Mouse (Mus musculus) erythroblast, embryonic 14.5 days (primary cell): Measurements from ENCODE around the gene Tmprss4. TPM values are rescaled to one million over a fixed set of nuclear protein-coding genes. Genes with fewer than 3 reads are reported as not detected.

Experiments used
- H3K27me3 ChIP-seq: 2 replicates; pipeline ENCODE4 v1.6.1; 2012; ENCODE audit warnings: inconsistent platforms; ENCODE audit not compliant: control insufficient read depth
- H3K36me3 ChIP-seq: 2 replicates; pipeline ENCODE4 v1.6.1; 2012; ENCODE audit warnings: mild to moderate bottlenecking, inconsistent platforms; ENCODE audit not compliant: control insufficient read depth
- H3K4me1 ChIP-seq: 2 replicates; pipeline ENCODE4 v1.6.1; 2012; ENCODE audit warnings: inconsistent platforms; ENCODE audit not compliant: control insufficient read depth
- H3K4me3 ChIP-seq: replicated peaks from 2 replicates; pipeline ENCODE3; 2012; ENCODE audit warnings: moderate library complexity, mild to moderate bottlenecking, inconsistent platforms
- H3K9me3 ChIP-seq: 2 replicates; pipeline ENCODE4 v1.6.1; 2012; ENCODE audit warnings: low read length, inconsistent platforms, mixed read lengths; ENCODE audit not compliant: control insufficient read depth
- GATA1 ChIP-seq: IDR thresholded peaks from 2 replicates; pipeline ENCODE4 v1.6.1; 2012; ENCODE audit warnings: low read length, inconsistent platforms, mixed read lengths
- TAL1 ChIP-seq: IDR thresholded peaks from 3 replicates; pipeline ENCODE4 v1.6.1; 2012; ENCODE audit warnings: low read length, inconsistent platforms, mixed read lengths
- polyA plus RNA-seq: library from polyadenylated mRNA; stranded (reverse); fragments of >175 nt; gene quantifications from 2 replicates; pipeline ENCODE4 v1.2.3, GENCODE M21; 2012

Gene Tmprss4
- polyA plus RNA-seq, 1 experiment, result not detected

GRCm38 (mm10) chr9:45202021-45202798 lies 1.7 kb downstream of the Tmprss4 start:
- Histone ChIP-seq H3K4me3 (no peak overlapping the region), H3K4me1 (no peaks in the 10 kb centered on the region), H3K9me3 (no peaks in the 10 kb centered on the region), H3K36me3 (no peaks in the 10 kb centered on the region), H3K27me3 (no peaks in the 10 kb centered on the region)
- TF ChIP-seq TAL1, result no peak
- no peak for TF ChIP-seq GATA1

- no peaks in the 10 kb centered on the region for H3K27me3 ChIP-seq
- TF ChIP-seq GATA1 (no peak), TAL1 (no peak)
- no peaks in the 10 kb centered on the region for H3K9me3 ChIP-seq
Observed at GRCm38 (mm10) chr9:45201319-45201947, 2.5 kb downstream of the Tmprss4 start.

GRCm38 (mm10) chr9:45197549-45197948 lies 6.3 kb downstream of the Tmprss4 start:
- Histone ChIP-seq H3K36me3 (no peaks in the 10 kb centered on the region), H3K9me3 (no peaks in the 10 kb centered on the region), H3K4me1 (no peaks in the 10 kb centered on the region), H3K4me3 (no peak overlapping the region), H3K27me3 (no peaks in the 10 kb centered on the region)
- no peak for TF ChIP-seq TAL1
- TF ChIP-seq GATA1, result no peak

More at GRCm38 (mm10) chr9:45201319-45201947, 2.5 kb downstream of the Tmprss4 start:
- Histone ChIP-seq H3K4me3 (no peak overlapping the region), H3K4me1 (no peaks in the 10 kb centered on the region), H3K36me3 (no peaks in the 10 kb centered on the region)

GRCm38 (mm10) chr9:45196125-45196830 lies 7.6 kb downstream of the Tmprss4 start:
- H3K4me3 ChIP-seq, result no peak overlapping the region
- no peaks in the 10 kb centered on the region for H3K9me3 ChIP-seq
- H3K36me3 ChIP-seq, result no peaks in the 10 kb centered on the region
- TF ChIP-seq GATA1 (no peak), TAL1 (no peak)
- no peaks in the 10 kb centered on the region for H3K27me3 ChIP-seq
- no peaks in the 10 kb centered on the region for H3K4me1 ChIP-seq

GRCm38 (mm10) chr9:45195468-45195867 lies 8.4 kb downstream of the Tmprss4 start:
- no peak for TF ChIP-seq GATA1
- TF ChIP-seq TAL1, result no peak
- Histone ChIP-seq H3K4me1 (no peaks in the 10 kb centered on the region), H3K27me3 (no peaks in the 10 kb centered on the region), H3K4me3 (no peak overlapping the region), H3K36me3 (no peaks in the 10 kb centered on the region), H3K9me3 (no peaks in the 10 kb centered on the region)

GRCm38 (mm10) chr9:45189661-45190174 lies 14.2 kb downstream of the Tmprss4 start:
- no peak for TF ChIP-seq GATA1
- TF ChIP-seq TAL1, result no peak
- no peak overlapping the region for H3K4me3 ChIP-seq
- no peaks in the 10 kb centered on the region for H3K27me3 ChIP-seq
- no peaks in the 10 kb centered on the region for H3K9me3 ChIP-seq
- H3K4me1 ChIP-seq, result no peaks in the 10 kb centered on the region
- no peaks in the 10 kb centered on the region for H3K36me3 ChIP-seq

GRCm38 (mm10) chr9:45188570-45189563 lies 15.0 kb downstream of the Tmprss4 start:
- TF ChIP-seq TAL1 (no peak), GATA1 (no peak)
- Histone ChIP-seq H3K4me1 (no peaks in the 10 kb centered on the region), H3K36me3 (no peaks in the 10 kb centered on the region), H3K4me3 (no peak overlapping the region), H3K27me3 (no peaks in the 10 kb centered on the region), H3K9me3 (no peaks in the 10 kb centered on the region)

GRCm38 (mm10) chr9:45185250-45185649 lies 18.6 kb downstream of the Tmprss4 start:
- no peaks in the 10 kb centered on the region for H3K27me3 ChIP-seq
- TF ChIP-seq TAL1, result no peak
- no peak for TF ChIP-seq GATA1
- H3K4me1 ChIP-seq, result no peaks in the 10 kb centered on the region
- H3K36me3 ChIP-seq, result no peaks in the 10 kb centered on the region
- H3K4me3 ChIP-seq, result no peak overlapping the region
- H3K9me3 ChIP-seq, result no peaks in the 10 kb centered on the region

- no peaks in the 10 kb centered on the region for H3K36me3 ChIP-seq
- TF ChIP-seq GATA1, result no peak
- no peak for TF ChIP-seq TAL1
- no peaks in the 10 kb centered on the region for H3K27me3 ChIP-seq
- H3K4me3 ChIP-seq, result no peak overlapping the region
- no peaks in the 10 kb centered on the region for H3K4me1 ChIP-seq
- H3K9me3 ChIP-seq, result no peaks in the 10 kb centered on the region
Observed at GRCm38 (mm10) chr9:45183266-45183665, 20.6 kb downstream of the Tmprss4 start.
